Mouse (Mus musculus): ENCODE measurements around the gene Tsr1.
A peak's percentile ranks its signal among the peaks of the same experiment; 100 is the strongest.

The Tsr1 gene

GRCm38 (mm10) chr11:74896901-74897677 lies 782 bp upstream of the Tsr1 start, which contains the start of gene Sgsm2:
Gene Sgsm2 (minus strand): TSS chr11:74897060.
- DNase-seq (ENCODE audit: inconsistent age in 2 of 2, low spot score in 1 of 2): peak; percentile 83 to 92

DNA sequence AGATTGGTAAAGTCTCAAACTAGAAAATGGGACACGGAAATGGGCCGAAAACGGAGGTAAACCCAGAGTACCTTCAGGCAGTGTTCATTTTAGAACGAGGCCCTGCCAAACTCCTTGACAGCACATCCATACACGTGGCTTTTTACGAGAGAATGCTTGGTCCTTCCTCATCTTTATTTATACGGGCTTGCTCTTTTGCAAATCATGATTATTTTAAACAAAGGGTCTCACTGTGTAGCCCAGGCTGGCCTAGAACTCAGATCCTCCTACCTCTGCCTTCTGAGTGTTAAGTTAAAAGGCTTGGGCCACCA lies 601 bp downstream of the Tsr1 start:
- DNase-seq (ENCODE audit: inconsistent age in 2 of 2, low spot score in 1 of 2): no peak

- no peak for DNase-seq (ENCODE audit: inconsistent age in 2 of 2, low spot score in 1 of 2)
Observed at GRCm38 (mm10) chr11:74901555-74901954, 3.7 kb downstream of the Tsr1 start.

- no peak for DNase-seq (ENCODE audit: inconsistent age in 2 of 2, low spot score in 1 of 2)
Observed at GRCm38 (mm10) chr11:74902416-74902815, 4.5 kb downstream of the Tsr1 start.

GRCm38 (mm10) chr11:74907850-74908249 lies 10.0 kb downstream of the Tsr1 start:
- no peak for DNase-seq (ENCODE audit: inconsistent age in 2 of 2, low spot score in 1 of 2)

- no peak for DNase-seq (ENCODE audit: inconsistent age in 2 of 2, low spot score in 1 of 2)
Observed at GRCm38 (mm10) chr11:74908618-74909399, 10.9 kb downstream of the Tsr1 start.

DNA sequence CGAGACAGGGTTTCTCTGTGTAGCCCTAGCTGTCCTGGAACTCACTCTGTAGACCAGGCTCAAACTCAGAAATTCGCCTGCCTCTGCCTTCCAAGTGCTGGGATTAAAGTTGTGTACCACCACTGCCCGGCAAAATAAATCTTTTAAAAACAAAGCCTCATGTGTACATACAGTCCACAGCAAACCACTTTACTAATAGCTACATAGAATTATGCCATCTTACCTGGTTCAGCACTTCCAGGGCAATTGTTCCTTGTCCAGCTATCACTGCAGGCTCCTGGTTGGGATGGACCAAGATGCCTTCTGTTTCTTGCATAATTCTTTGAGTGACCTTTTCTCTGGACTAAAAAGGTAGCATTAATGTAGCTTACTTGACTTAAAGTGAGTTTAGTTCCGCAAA lies 12.1 kb downstream of the Tsr1 start:
- DNase-seq (ENCODE audit: inconsistent age in 2 of 2, low spot score in 1 of 2): no peak

DNA sequence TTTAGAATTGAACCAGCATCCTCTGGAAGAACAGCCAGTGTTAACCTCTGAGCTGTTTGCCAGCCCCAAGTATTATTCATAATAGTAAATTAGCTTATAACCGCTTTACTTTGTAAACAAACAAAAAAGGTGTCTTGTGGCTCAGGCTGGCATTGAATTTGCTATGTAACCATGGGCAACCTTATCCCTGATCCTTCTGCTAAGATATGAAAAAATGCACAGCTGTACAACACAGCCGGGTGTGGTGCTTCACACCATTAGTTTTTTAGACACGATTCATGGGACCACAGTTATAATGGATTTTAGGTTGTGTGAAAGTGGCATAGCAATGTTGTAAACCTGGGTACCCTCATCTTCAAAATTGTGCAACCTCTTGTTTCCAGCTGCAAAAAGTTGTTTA lies 14.6 kb downstream of the Tsr1 start:
- no peak for DNase-seq (ENCODE audit: inconsistent age in 2 of 2, low spot score in 1 of 2)

- no peak for DNase-seq (ENCODE audit: inconsistent age in 2 of 2, low spot score in 1 of 2)
Observed at GRCm38 (mm10) chr11:74919249-74919648, 21.4 kb downstream of the Tsr1 start.

GRCm38 (mm10) chr11:74924149-74924548 lies 26.3 kb downstream of the Tsr1 start:
- peak; percentile 36 to 58 for DNase-seq (ENCODE audit: inconsistent age in 2 of 2, low spot score in 1 of 2)

- DNase-seq (ENCODE audit: inconsistent age in 2 of 2, low spot score in 1 of 2): peak; percentile 95 to 99
Observed at GRCm38 (mm10) chr11:74925577-74926387, 27.9 kb downstream of the Tsr1 start, which contains the start of the genes Smg6 and Srr. Gene Smg6 (plus strand): TSS chr11:74925823. Gene Srr (minus strand): TSS chr11:74925948.

GRCm38 (mm10) chr11:74926388-74927005 lies 28.6 kb downstream of the Tsr1 start:
- DNase-seq (ENCODE audit: inconsistent age in 2 of 2, low spot score in 1 of 2): peak; percentile 39 to 89

DNA sequence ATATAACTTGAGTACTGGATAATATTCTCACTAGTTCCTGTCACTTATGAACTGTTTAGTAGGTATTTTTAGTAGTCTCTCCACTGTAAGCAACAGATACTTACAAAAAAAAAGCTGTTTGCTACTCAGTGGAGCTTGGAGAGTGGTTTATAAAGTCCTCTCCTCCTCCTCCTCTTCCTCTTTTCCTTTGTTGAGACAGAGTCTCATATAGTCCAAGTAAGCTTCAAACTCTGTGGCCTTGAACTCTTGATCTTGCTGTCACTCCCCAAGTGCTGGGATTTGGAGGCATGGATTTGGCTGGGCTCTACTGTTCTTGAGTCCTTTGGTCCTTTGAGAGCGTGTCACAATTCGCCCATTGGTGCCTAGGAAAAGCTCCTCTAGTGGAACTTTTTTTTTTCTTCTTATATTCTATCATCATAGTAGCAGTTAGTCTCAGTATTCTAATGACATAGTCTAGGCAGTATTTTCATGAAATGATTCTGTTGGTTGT lies 29.4 kb downstream of the Tsr1 start:
- DNase-seq (ENCODE audit: inconsistent age in 2 of 2, low spot score in 1 of 2): no peak

DNA sequence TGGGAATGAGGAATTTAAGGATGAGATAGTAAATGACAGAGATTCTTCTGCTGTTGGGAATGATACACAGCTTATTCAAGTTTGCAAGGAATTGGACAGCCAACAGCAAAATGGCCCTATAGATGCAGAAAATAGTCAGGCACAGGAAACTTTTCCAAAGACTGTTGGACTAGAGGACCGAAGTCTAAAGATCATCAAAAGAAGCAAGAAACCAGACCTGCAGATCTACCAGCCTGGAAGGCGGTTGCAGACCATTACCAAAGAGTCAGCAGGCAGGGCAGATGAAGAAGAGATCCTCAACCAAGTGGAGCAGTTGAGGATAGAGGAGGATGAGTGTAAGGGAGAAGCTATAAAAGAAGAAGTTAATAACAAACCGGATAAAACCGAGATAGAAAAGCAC lies 31.2 kb downstream of the Tsr1 start:
- no peak for DNase-seq (ENCODE audit: inconsistent age in 2 of 2, low spot score in 1 of 2)

DNA sequence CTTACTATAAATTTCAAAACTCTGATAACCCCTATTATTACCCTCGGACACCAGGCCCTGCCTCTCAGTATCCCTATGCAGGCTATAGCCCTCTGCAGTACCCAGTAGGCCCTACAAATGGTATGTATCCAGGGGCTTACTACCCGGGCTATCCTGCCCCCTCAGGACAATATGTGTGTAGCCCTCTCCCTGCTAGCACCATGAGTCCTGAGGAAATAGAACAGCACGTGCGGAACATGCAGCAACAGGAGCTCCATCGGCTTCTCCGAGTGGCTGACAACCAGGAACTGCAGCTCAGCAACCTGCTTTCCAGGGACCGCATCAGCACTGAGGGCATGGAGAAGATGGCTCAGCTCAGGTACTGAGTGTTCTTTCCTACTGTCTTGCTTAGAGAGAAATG lies 32.5 kb downstream of the Tsr1 start:
- no peak for DNase-seq (ENCODE audit: inconsistent age in 2 of 2, low spot score in 1 of 2)

- peak in 1 of 2 experiments; percentile 69 for DNase-seq (ENCODE audit: inconsistent age in 2 of 2, low spot score in 1 of 2)
Observed at GRCm38 (mm10) chr11:74946348-74946747, 48.5 kb downstream of the Tsr1 start.

DNA sequence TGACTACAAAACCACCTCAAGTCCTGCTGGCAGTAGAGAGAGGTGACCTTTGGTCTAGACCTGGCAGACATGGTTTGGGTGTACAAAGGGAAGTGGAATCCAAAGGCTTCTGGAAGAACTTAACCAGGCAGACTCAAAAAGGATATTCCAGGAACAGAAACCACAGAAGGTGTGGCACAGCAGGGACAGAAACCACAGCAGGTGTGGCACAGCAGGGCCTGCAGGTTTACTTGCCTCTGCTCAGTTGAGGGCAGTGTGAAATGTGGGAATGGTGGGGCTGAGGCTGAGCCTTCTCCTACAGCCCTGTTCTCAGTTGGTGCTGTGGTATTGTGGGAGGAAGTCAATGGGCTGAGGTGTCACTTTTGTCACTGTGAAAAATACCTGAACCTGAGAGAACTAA lies 57.0 kb downstream of the Tsr1 start:
- DNase-seq (ENCODE audit: inconsistent age in 2 of 2, low spot score in 1 of 2): no peak

- DNase-seq (ENCODE audit: inconsistent age in 2 of 2, low spot score in 1 of 2): no peak
Observed at GRCm38 (mm10) chr11:74956006-74956405, 58.1 kb downstream of the Tsr1 start.

DNA sequence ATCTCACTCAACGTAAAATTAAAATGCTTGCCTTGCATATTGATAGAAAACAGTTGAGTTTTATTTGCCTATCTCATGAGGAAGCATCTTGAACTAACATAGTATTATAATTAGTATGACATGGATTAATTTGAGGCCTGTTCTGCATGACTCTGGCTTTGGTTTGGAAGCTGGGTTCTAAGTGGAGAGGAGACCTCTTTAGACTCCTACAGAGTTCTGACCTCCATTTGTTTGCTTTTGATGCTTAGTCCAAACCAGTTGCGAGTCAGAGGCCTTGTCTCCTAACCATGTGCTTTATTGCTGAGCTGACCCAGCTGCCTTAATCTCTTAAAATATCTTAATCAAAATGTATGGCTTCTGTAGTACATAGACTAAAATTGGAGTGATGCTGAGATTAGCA lies 59.7 kb downstream of the Tsr1 start:
- no peak for DNase-seq (ENCODE audit: inconsistent age in 2 of 2, low spot score in 1 of 2)

Measured in adrenal gland, adult (tissue).